Mouse (Mus musculus) limb, embryonic 14.5 days (tissue): ENCODE measurements around the gene Gtpbp2. TPM values are rescaled to one million over a fixed set of nuclear protein-coding genes. Genes with fewer than 3 reads are reported as not detected.

ENCODE experiments used
- ATAC-seq: fragments of 200-750 bp; cut with Nextera tagmentation; 2 replicates; pipeline ENCODE4 v1.8.0; 2017; ENCODE audit warnings: low read depth, moderate number of reproducible peaks, moderate TSS enrichment; ENCODE audit not compliant: low FRiP score
- DNase-seq: peaks from one replicate; pipeline ENCODE4 v3.0.0-alpha.2; 2015; ENCODE audit warnings: low spot score
- H3K27ac ChIP-seq: fragments of 300-500 bp; sonication (generic); replicated peaks from 2 replicates; pipeline ENCODE4 v1.5.1; 2014; ENCODE audit warnings: low read depth, mild to moderate bottlenecking, low read length, moderate library complexity, mixed read lengths
- H3K27me3 ChIP-seq: fragments of 300-500 bp; sonication (generic); 2 replicates; pipeline ENCODE4 v1.6.1; 2014; ENCODE audit warnings: low read length, mixed read lengths; ENCODE audit not compliant: control insufficient read depth, insufficient read depth
- H3K36me3 ChIP-seq: fragments of 300-500 bp; sonication (generic); 2 replicates; pipeline ENCODE4 v1.6.1; 2014; ENCODE audit warnings: mild to moderate bottlenecking, low read length, moderate library complexity, mixed read lengths; ENCODE audit not compliant: control insufficient read depth, insufficient read depth
- H3K4me1 ChIP-seq: fragments of 300-500 bp; sonication (generic); 2 replicates; pipeline ENCODE4 v1.6.1; 2014; ENCODE audit warnings: antibody characterized with exemption, low read length, mixed read lengths; ENCODE audit not compliant: control insufficient read depth, insufficient read depth
- H3K4me2 ChIP-seq: fragments of 300-500 bp; sonication (generic); replicated peaks from 2 replicates; pipeline ENCODE4 v1.6.1; 2014; ENCODE audit warnings: low read depth, mild to moderate bottlenecking, low read length, moderate library complexity; ENCODE audit not compliant: severe bottlenecking
- H3K4me3 ChIP-seq: fragments of 300-500 bp; sonication (generic); replicated peaks from 2 replicates; pipeline ENCODE4 v1.5.1; 2014; ENCODE audit warnings: low read length
- H3K9ac ChIP-seq: fragments of 300-500 bp; sonication (generic); 2 replicates; pipeline ENCODE4 v1.6.1; 2014; ENCODE audit warnings: mild to moderate bottlenecking, low read depth, low read length, moderate library complexity; ENCODE audit not compliant: severe bottlenecking
- H3K9me3 ChIP-seq: fragments of 300-500 bp; sonication (generic); 2 replicates; pipeline ENCODE4 v1.6.1; 2016; ENCODE audit warnings: low read length; ENCODE audit not compliant: control insufficient read depth
- POLR2A ChIP-seq: fragments of 200-500 bp; IDR thresholded peaks from 2 replicates; pipeline ENCODE4 v1.8.0; 2012; ENCODE audit warnings: inconsistent platforms, mild to moderate bottlenecking, moderate library complexity, borderline replicate concordance; ENCODE audit not compliant: insufficient read depth, insufficient read length; ENCODE audit errors: extremely low read depth
- WGBS: fragments of 180-500 bp; shearing (Covaris S2); extraction: QIAGEN DNeasy Blood & Tissue Kit; methylation state at CpG from one replicate; pipeline ENCODE4 v1.1.7; 2014; 5-methylcytosine and 5-hydroxymethylcytosine counted together
- polyA plus RNA-seq, 2 experiments: library from polyadenylated mRNA; depleted of rRNA in 1 of 2; stranded (reverse) in 1 of 2; unstranded in 1 of 2; fragments of >200 nt; fragmentation: Nextera tagmentation in 1 of 2; extraction: Ambion mirVana in 1 of 2; gene quantifications; 2 replicates each; pipeline versions ENCODE4 v1.2.1 to v1.2.3; 2012 to 2014

Gene Gtpbp2
- polyA plus RNA-seq, 2 experiments: 29.8 to 166 TPM

DNA sequence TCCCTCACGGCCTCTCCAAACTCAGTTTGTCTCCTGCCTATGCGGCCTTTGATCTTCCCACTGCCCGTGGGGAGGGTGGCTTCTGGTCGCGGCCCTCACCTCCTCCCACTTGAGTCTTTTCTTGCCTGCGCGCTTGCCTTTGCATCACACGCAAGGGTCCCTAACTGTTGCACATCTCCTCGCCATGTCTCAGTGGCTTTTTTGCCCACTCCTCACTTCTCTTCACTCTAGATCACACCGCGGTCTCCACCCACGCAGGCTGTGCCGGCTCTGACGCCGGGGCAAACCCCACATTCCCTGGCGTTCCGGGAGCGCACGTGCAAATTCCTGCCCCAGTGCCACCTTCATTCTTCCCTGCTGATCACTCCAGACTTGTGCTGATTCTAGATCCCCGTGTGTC lies 42.2 kb downstream of the Gtpbp2 start:
- no peak; the same call in 1 of the 2 replicates for ATAC-seq
- Histone ChIP-seq H3K36me3 (peaks cover 47% of the 10 kb centered on the region), H3K27ac (peak overlapping the region; percentile 64), H3K9ac (peak overlapping the region; percentile 83), H3K4me3 (peak overlapping the region; percentile 90), H3K4me1 (peaks cover 12% of the 10 kb centered on the region), H3K9me3 (no peaks in the 10 kb centered on the region), H3K4me2 (peak overlapping the region; percentile 84), H3K27me3 (no peaks in the 10 kb centered on the region)
- no peak for DNase-seq
- under 1% methylated on average over 20 of the region's 20 CpGs for WGBS
- no peak for TF ChIP-seq POLR2A

DNA sequence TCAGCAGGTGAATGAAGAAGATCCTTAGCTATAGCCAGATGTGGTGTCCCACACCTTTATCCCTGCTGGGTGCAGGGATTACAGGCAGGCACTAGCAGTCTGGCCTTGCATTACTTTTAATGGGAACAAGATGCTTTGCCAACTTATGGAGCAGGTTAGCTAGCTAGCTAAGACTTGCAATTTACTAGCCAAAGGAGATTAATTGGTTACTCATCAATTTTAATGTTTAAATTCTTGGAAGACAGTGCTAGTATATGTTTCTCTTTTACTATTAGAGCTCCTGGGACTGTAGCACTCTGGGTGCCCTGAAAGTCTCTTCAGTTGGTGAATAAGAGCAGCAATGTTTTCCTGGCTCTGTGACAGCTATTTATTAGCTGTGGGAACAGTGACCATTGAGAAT lies 45.8 kb downstream of the Gtpbp2 start:
- Histone ChIP-seq H3K27ac (no peak overlapping the region), H3K9me3 (no peaks in the 10 kb centered on the region), H3K36me3 (peaks cover 69% of the 10 kb centered on the region), H3K4me1 (peaks cover 6% of the 10 kb centered on the region), H3K27me3 (no peaks in the 10 kb centered on the region), H3K4me2 (no peak overlapping the region), H3K9ac (no peak overlapping the region), H3K4me3 (no peak overlapping the region)
- TF ChIP-seq POLR2A: no peak
- ATAC-seq (no peak), DNase-seq (no peak)

DNA sequence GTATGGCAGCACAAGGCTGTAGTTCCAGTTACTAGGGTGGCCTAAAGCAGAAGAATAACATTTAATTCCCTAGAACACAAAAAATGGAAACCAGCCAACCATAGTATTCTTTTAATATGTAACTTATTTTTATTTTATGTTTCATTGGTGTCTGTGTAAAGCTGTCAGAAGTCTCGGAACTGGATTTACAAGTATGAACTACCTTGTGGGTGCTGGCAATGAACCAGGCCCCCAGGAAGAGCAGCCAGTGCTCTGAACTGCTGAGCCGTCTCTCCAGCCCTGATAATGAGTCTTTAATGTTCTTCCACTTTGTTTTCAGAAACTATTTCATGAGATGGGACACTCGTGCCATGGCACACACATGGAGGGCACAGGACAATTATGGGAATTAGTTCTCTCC lies 49.7 kb downstream of the Gtpbp2 start:
- Histone ChIP-seq H3K27me3 (no peaks in the 10 kb centered on the region), H3K4me2 (no peak overlapping the region), H3K9me3 (no peaks in the 10 kb centered on the region), H3K4me3 (no peak overlapping the region), H3K36me3 (peaks cover 91% of the 10 kb centered on the region), H3K9ac (no peak overlapping the region), H3K27ac (no peak overlapping the region), H3K4me1 (no peaks in the 10 kb centered on the region)
- TF ChIP-seq POLR2A: no peak
- WGBS: 90% methylated on average over 3 of the region's 3 CpGs
- DNase-seq (no peak), ATAC-seq (no peak)

Other genes with a start within 250 kb of the Gtpbp2 start
- gene Vegfa, start 128.7 kb upstream of the Gtpbp2 start, polyA plus RNA-seq (2012; rRNA removed): 306 and 353 TPM in 2 replicates
- 5.3 and 6.0 TPM in 2 replicates for gene Vegfa, start 128.7 kb upstream of the Gtpbp2 start, polyA plus RNA-seq (2014; fragmentation: Nextera tagmentation; extraction: Ambion mirVana)
- gene Mrps18a, start 50.0 kb upstream of the Gtpbp2 start, polyA plus RNA-seq (2012; rRNA removed): 63.3 and 92.3 TPM in 2 replicates
- 121 and 132 TPM in 2 replicates for gene Mrps18a, start 50.0 kb upstream of the Gtpbp2 start, polyA plus RNA-seq (2014; fragmentation: Nextera tagmentation; extraction: Ambion mirVana)
- gene Rsph9, start 16.8 kb upstream of the Gtpbp2 start, polyA plus RNA-seq (2012; rRNA removed): 10.1 and 13.2 TPM in 2 replicates
- gene Rsph9, start 16.8 kb upstream of the Gtpbp2 start, polyA plus RNA-seq (2014; fragmentation: Nextera tagmentation; extraction: Ambion mirVana): 11.8 and 15.0 TPM in 2 replicates
- 25.4 and 27.9 TPM in 2 replicates for gene Mad2l1bp, start 7.5 kb upstream of the Gtpbp2 start, polyA plus RNA-seq (2012; rRNA removed)
- gene Mad2l1bp, start 7.5 kb upstream of the Gtpbp2 start, polyA plus RNA-seq (2014; fragmentation: Nextera tagmentation; extraction: Ambion mirVana): 32.1 and 32.7 TPM in 2 replicates
- 15.0 and 15.7 TPM in 2 replicates for gene Polh, start 41.6 kb downstream of the Gtpbp2 start, polyA plus RNA-seq (2012; rRNA removed)
- gene Polh, start 41.6 kb downstream of the Gtpbp2 start, polyA plus RNA-seq (2014; fragmentation: Nextera tagmentation; extraction: Ambion mirVana): 9.2 and 11.7 TPM in 2 replicates
- gene Xpo5, start 41.8 kb downstream of the Gtpbp2 start, polyA plus RNA-seq (2012; rRNA removed): 49.7 and 52.8 TPM in 2 replicates
- gene Xpo5, start 41.8 kb downstream of the Gtpbp2 start, polyA plus RNA-seq (2014; fragmentation: Nextera tagmentation; extraction: Ambion mirVana): 45.0 and 48.8 TPM in 2 replicates
- gene Polr1c, start 87.0 kb downstream of the Gtpbp2 start, polyA plus RNA-seq (2012; rRNA removed): 112 and 120 TPM in 2 replicates
- 87.5 and 98.4 TPM in 2 replicates for gene Polr1c, start 87.0 kb downstream of the Gtpbp2 start, polyA plus RNA-seq (2014; fragmentation: Nextera tagmentation; extraction: Ambion mirVana)
- gene Yipf3, start 87.0 kb downstream of the Gtpbp2 start, polyA plus RNA-seq (2012; rRNA removed): 92.5 and 136 TPM in 2 replicates
- 134 and 142 TPM in 2 replicates for gene Yipf3, start 87.0 kb downstream of the Gtpbp2 start, polyA plus RNA-seq (2014; fragmentation: Nextera tagmentation; extraction: Ambion mirVana)
- gene Lrrc73, start 92.5 kb downstream of the Gtpbp2 start, polyA plus RNA-seq (2012; rRNA removed): 4.3 and 5.8 TPM in 2 replicates
- gene Lrrc73, start 92.5 kb downstream of the Gtpbp2 start, polyA plus RNA-seq (2014; fragmentation: Nextera tagmentation; extraction: Ambion mirVana): 1.4 and 2.0 TPM in 2 replicates
- gene Tjap1, start 122.0 kb downstream of the Gtpbp2 start, polyA plus RNA-seq (2012; rRNA removed): 117 and 140 TPM in 2 replicates
- 50.6 and 64.7 TPM in 2 replicates for gene Tjap1, start 122.0 kb downstream of the Gtpbp2 start, polyA plus RNA-seq (2014; fragmentation: Nextera tagmentation; extraction: Ambion mirVana)
- gene Dlk2, start 136.4 kb downstream of the Gtpbp2 start, polyA plus RNA-seq (2012; rRNA removed): 20.8 and 24.2 TPM in 2 replicates
- gene Dlk2, start 136.4 kb downstream of the Gtpbp2 start, polyA plus RNA-seq (2014; fragmentation: Nextera tagmentation; extraction: Ambion mirVana): 10.1 and 10.3 TPM in 2 replicates
- 15.5 and 20.9 TPM in 2 replicates for gene Abcc10, start 167.3 kb downstream of the Gtpbp2 start, polyA plus RNA-seq (2012; rRNA removed)
- 5.8 and 7.3 TPM in 2 replicates for gene Abcc10, start 167.3 kb downstream of the Gtpbp2 start, polyA plus RNA-seq (2014; fragmentation: Nextera tagmentation; extraction: Ambion mirVana)
- gene Zfp318, start 222.7 kb downstream of the Gtpbp2 start, polyA plus RNA-seq (2012; rRNA removed): 23.0 and 23.7 TPM in 2 replicates
- 18.4 and 22.7 TPM in 2 replicates for gene Zfp318, start 222.7 kb downstream of the Gtpbp2 start, polyA plus RNA-seq (2014; fragmentation: Nextera tagmentation; extraction: Ambion mirVana)